Mouse (Mus musculus): ENCODE measurements at regions not wholly inside any gene's neighbourhood (a gene's known extent, or its start where the extent isn't known, plus 50 kb on each side); places are given as distances from the start of the nearest gene placed in this dataset.

GRCm38 (mm10) chr12:67471666-67472065 is 249.3 kb upstream of the Mdga2 start:
- Histone ChIP-seq H3K4me3 (ENCODE audit: low read depth, low read length) (no peak overlapping the region), H3K9me3 (replicated peaks; ENCODE audit: control insufficient read depth, low read length) (no peaks in the 10 kb centered on the region), H3K36me3 (ENCODE audit: control insufficient read depth, insufficient read depth, low read length) (no peaks in the 10 kb centered on the region), H3K27ac (ENCODE audit: low read depth, low read length) (no peak overlapping the region), H3K27me3 (replicated peaks; ENCODE audit: control insufficient read depth, insufficient read depth, low read length) (no peaks in the 10 kb centered on the region), H3K9ac (ENCODE audit: low read length) (no peak overlapping the region), H3K4me1 (ENCODE audit: control insufficient read depth, insufficient read depth, low read length) (no peaks in the 10 kb centered on the region), H3K4me2 (ENCODE audit: low read length) (no peak overlapping the region)
- no peak for DNase-seq (ENCODE audit: low spot score)
- no peak for ATAC-seq
- 72% methylated on average over 2 of the region's 2 CpGs for WGBS

GRCm38 (mm10) chr12:67471001-67471400 is 248.7 kb upstream of the Mdga2 start:
- no peak overlapping the region for H3K4me3 ChIP-seq (ENCODE audit: low read depth, low read length)
- 91% methylated on average over 3 of the region's 3 CpGs for WGBS
- H3K4me2 ChIP-seq (ENCODE audit: low read length): no peak overlapping the region
- no peaks in the 10 kb centered on the region for H3K9me3 ChIP-seq (replicated peaks; ENCODE audit: control insufficient read depth, low read length)
- H3K27ac ChIP-seq (ENCODE audit: low read depth, low read length): no peak overlapping the region
- H3K9ac ChIP-seq (ENCODE audit: low read length): no peak overlapping the region
- ATAC-seq: no peak
- no peak for DNase-seq (ENCODE audit: low spot score)
- no peaks in the 10 kb centered on the region for H3K4me1 ChIP-seq (ENCODE audit: control insufficient read depth, insufficient read depth, low read length)
- no peaks in the 10 kb centered on the region for H3K27me3 ChIP-seq (replicated peaks; ENCODE audit: control insufficient read depth, insufficient read depth, low read length)
- no peaks in the 10 kb centered on the region for H3K36me3 ChIP-seq (ENCODE audit: control insufficient read depth, insufficient read depth, low read length)

GRCm38 (mm10) chr12:67449109-67449508 is 226.8 kb upstream of the Mdga2 start:
- H3K36me3 ChIP-seq (ENCODE audit: control insufficient read depth, insufficient read depth, low read length): no peaks in the 10 kb centered on the region
- H3K9me3 ChIP-seq (replicated peaks; ENCODE audit: control insufficient read depth, low read length): no peaks in the 10 kb centered on the region
- DNase-seq (ENCODE audit: low spot score): peak; percentile 43
- H3K9ac ChIP-seq (ENCODE audit: low read length): no peak overlapping the region
- WGBS: 30% methylated on average over 1 of the region's 1 CpGs
- no peaks in the 10 kb centered on the region for H3K4me1 ChIP-seq (ENCODE audit: control insufficient read depth, insufficient read depth, low read length)
- no peak overlapping the region for H3K4me3 ChIP-seq (ENCODE audit: low read depth, low read length)
- no peak overlapping the region for H3K27ac ChIP-seq (ENCODE audit: low read depth, low read length)
- H3K4me2 ChIP-seq (ENCODE audit: low read length): no peak overlapping the region
- no peaks in the 10 kb centered on the region for H3K27me3 ChIP-seq (replicated peaks; ENCODE audit: control insufficient read depth, insufficient read depth, low read length)
- ATAC-seq: no peak

- Histone ChIP-seq H3K4me3 (ENCODE audit: low read depth, low read length) (no peak overlapping the region), H3K36me3 (ENCODE audit: control insufficient read depth, insufficient read depth, low read length) (no peaks in the 10 kb centered on the region), H3K27ac (ENCODE audit: low read depth, low read length) (no peak overlapping the region), H3K4me1 (ENCODE audit: control insufficient read depth, insufficient read depth, low read length) (0 out of 2 replicates have a peak, but pooled peaks cover 2% of the 10 kb centered on the region), H3K27me3 (replicated peaks; ENCODE audit: control insufficient read depth, insufficient read depth, low read length) (no peaks in the 10 kb centered on the region), H3K4me2 (ENCODE audit: low read length) (no peak overlapping the region), H3K9ac (ENCODE audit: low read length) (no peak overlapping the region), H3K9me3 (replicated peaks; ENCODE audit: control insufficient read depth, low read length) (no peaks in the 10 kb centered on the region)
- DNase-seq (ENCODE audit: low spot score) (peak; percentile 80), ATAC-seq (peak; percentile 72)
- WGBS: 12% methylated on average over 6 of the region's 6 CpGs
Measured at GRCm38 (mm10) chr12:67430318-67430950, 208.1 kb upstream of the Mdga2 start.

- ATAC-seq: no peak
- 80% methylated on average over 6 of the region's 6 CpGs for WGBS
- H3K27me3 ChIP-seq (replicated peaks; ENCODE audit: control insufficient read depth, insufficient read depth, low read length): no peaks in the 10 kb centered on the region
Measured at GRCm38 (mm10) chr12:67426801-67427200, 204.5 kb upstream of the Mdga2 start.

GRCm38 (mm10) chr12:67399537-67399936 is 177.2 kb upstream of the Mdga2 start:
- DNase-seq (ENCODE audit: low spot score): no peak
- Histone ChIP-seq H3K9me3 (replicated peaks; ENCODE audit: control insufficient read depth, low read length) (no peaks in the 10 kb centered on the region), H3K27me3 (replicated peaks; ENCODE audit: control insufficient read depth, insufficient read depth, low read length) (no peaks in the 10 kb centered on the region), H3K9ac (ENCODE audit: low read length) (no peak overlapping the region), H3K36me3 (ENCODE audit: control insufficient read depth, insufficient read depth, low read length) (no peaks in the 10 kb centered on the region), H3K4me1 (ENCODE audit: control insufficient read depth, insufficient read depth, low read length) (no peaks in the 10 kb centered on the region), H3K4me2 (ENCODE audit: low read length) (no peak overlapping the region), H3K27ac (ENCODE audit: low read depth, low read length) (no peak overlapping the region), H3K4me3 (ENCODE audit: low read depth, low read length) (no peak overlapping the region)
- 78% methylated on average over 3 of the region's 3 CpGs for WGBS
- no peak for ATAC-seq

More at GRCm38 (mm10) chr12:67426801-67427200, 204.5 kb upstream of the Mdga2 start:
- Histone ChIP-seq H3K9ac (ENCODE audit: low read length) (no peak overlapping the region), H3K4me1 (ENCODE audit: control insufficient read depth, insufficient read depth, low read length) (0 out of 2 replicates have a peak, but pooled peaks cover 2% of the 10 kb centered on the region), H3K4me3 (ENCODE audit: low read depth, low read length) (no peak overlapping the region), H3K36me3 (ENCODE audit: control insufficient read depth, insufficient read depth, low read length) (no peaks in the 10 kb centered on the region), H3K27ac (ENCODE audit: low read depth, low read length) (no peak overlapping the region), H3K4me2 (ENCODE audit: low read length) (no peak overlapping the region), H3K9me3 (replicated peaks; ENCODE audit: control insufficient read depth, low read length) (no peaks in the 10 kb centered on the region)
- no peak for DNase-seq (ENCODE audit: low spot score)

- Histone ChIP-seq H3K4me3 (ENCODE audit: low read depth, low read length) (no peak overlapping the region), H3K27ac (ENCODE audit: low read depth, low read length) (no peak overlapping the region), H3K36me3 (ENCODE audit: control insufficient read depth, insufficient read depth, low read length) (no peaks in the 10 kb centered on the region), H3K4me1 (ENCODE audit: control insufficient read depth, insufficient read depth, low read length) (no peaks in the 10 kb centered on the region), H3K9me3 (replicated peaks; ENCODE audit: control insufficient read depth, low read length) (no peaks in the 10 kb centered on the region), H3K9ac (ENCODE audit: low read length) (no peak overlapping the region), H3K4me2 (ENCODE audit: low read length) (no peak overlapping the region), H3K27me3 (replicated peaks; ENCODE audit: control insufficient read depth, insufficient read depth, low read length) (no peaks in the 10 kb centered on the region)
- ATAC-seq: no peak
- DNase-seq (ENCODE audit: low spot score): peak; percentile 1
- 79% methylated on average over 1 of the region's 1 CpGs for WGBS
Measured at GRCm38 (mm10) chr12:67374530-67374929, 152.2 kb upstream of the Mdga2 start.

GRCm38 (mm10) chr12:67348551-67348950 is 126.2 kb upstream of the Mdga2 start:
- H3K4me3 ChIP-seq (ENCODE audit: low read depth, low read length): no peak overlapping the region
- DNase-seq (ENCODE audit: low spot score) (no peak), ATAC-seq (no peak)
- H3K4me2 ChIP-seq (ENCODE audit: low read length): no peak overlapping the region
- no peak overlapping the region for H3K27ac ChIP-seq (ENCODE audit: low read depth, low read length)
- H3K9ac ChIP-seq (ENCODE audit: low read length): no peak overlapping the region
- no peaks in the 10 kb centered on the region for H3K27me3 ChIP-seq (replicated peaks; ENCODE audit: control insufficient read depth, insufficient read depth, low read length)
- no peaks in the 10 kb centered on the region for H3K9me3 ChIP-seq (replicated peaks; ENCODE audit: control insufficient read depth, low read length)
- WGBS: 4% methylated on average over 2 of the region's 2 CpGs
- H3K4me1 ChIP-seq (ENCODE audit: control insufficient read depth, insufficient read depth, low read length): no peaks in the 10 kb centered on the region
- no peaks in the 10 kb centered on the region for H3K36me3 ChIP-seq (ENCODE audit: control insufficient read depth, insufficient read depth, low read length)

- ATAC-seq: no peak
- no peaks in the 10 kb centered on the region for H3K4me1 ChIP-seq (ENCODE audit: control insufficient read depth, insufficient read depth, low read length)
- 83% methylated on average over 2 of the region's 2 CpGs for WGBS
Measured at GRCm38 (mm10) chr12:67332483-67332998, 110.2 kb upstream of the Mdga2 start.

More at GRCm38 (mm10) chr12:67332483-67332998, 110.2 kb upstream of the Mdga2 start:
- Histone ChIP-seq H3K36me3 (ENCODE audit: control insufficient read depth, insufficient read depth, low read length) (no peaks in the 10 kb centered on the region), H3K4me2 (ENCODE audit: low read length) (no peak overlapping the region), H3K4me3 (ENCODE audit: low read depth, low read length) (no peak overlapping the region), H3K27ac (ENCODE audit: low read depth, low read length) (no peak overlapping the region), H3K27me3 (replicated peaks; ENCODE audit: control insufficient read depth, insufficient read depth, low read length) (no peaks in the 10 kb centered on the region), H3K9ac (ENCODE audit: low read length) (no peak overlapping the region), H3K9me3 (replicated peaks; ENCODE audit: control insufficient read depth, low read length) (no peaks in the 10 kb centered on the region)
- no peak for DNase-seq (ENCODE audit: low spot score)

Measured in forebrain, embryonic 14.5 days (tissue).